Mouse (Mus musculus): ENCODE measurements around the gene Mid1.
"Not testable (repeated sequence)": the region's sequence is repeated elsewhere in the genome, so short reads cannot be mapped to it uniquely, and the experiment has no call there.

The Mid1 gene

GRCm38 (mm10) chrX:169999912-170000641, 315.1 kb downstream of the Mid1 start:
- not testable (repeated sequence) for DNase-seq (ENCODE audit: low spot score)

DNA sequence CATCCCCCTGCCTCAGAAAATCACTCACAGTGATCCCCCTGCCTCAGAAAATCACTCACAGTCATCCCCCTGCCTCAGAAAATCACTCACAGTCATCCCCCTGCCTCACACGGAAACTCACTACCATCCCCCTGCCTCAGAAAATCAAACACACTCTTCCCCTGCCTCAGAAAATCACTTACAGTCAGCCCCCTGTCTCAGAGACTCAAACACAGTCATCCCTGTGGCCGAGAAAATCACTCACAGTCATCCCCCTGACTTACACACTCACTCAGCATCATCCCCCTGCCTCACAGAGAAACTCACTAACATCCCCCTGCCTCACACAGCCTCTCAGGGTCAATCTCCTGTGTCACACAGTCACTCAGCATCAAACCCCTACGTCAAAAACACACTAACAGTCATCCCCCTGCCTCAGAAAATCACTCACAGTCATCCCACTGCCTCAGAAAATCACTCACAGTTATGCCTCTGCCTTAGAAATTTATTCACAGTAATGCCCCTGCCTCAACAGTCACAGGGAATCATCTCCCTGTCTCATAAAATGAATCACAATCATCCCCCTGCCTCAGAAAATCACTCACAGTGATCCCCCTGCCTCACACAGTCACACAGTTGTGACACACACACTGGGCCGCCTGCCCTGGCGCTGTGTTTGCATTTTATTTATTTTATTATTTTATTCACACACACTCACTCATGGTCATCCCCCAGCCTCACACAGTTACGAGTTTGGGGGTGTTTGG, 315.8 kb downstream of the Mid1 start:
- not testable (repeated sequence) for DNase-seq (ENCODE audit: low spot score)

GRCm38 (mm10) chrX:170001388-170001695, 316.3 kb downstream of the Mid1 start:
- not testable (repeated sequence) for DNase-seq (ENCODE audit: low spot score)

DNA sequence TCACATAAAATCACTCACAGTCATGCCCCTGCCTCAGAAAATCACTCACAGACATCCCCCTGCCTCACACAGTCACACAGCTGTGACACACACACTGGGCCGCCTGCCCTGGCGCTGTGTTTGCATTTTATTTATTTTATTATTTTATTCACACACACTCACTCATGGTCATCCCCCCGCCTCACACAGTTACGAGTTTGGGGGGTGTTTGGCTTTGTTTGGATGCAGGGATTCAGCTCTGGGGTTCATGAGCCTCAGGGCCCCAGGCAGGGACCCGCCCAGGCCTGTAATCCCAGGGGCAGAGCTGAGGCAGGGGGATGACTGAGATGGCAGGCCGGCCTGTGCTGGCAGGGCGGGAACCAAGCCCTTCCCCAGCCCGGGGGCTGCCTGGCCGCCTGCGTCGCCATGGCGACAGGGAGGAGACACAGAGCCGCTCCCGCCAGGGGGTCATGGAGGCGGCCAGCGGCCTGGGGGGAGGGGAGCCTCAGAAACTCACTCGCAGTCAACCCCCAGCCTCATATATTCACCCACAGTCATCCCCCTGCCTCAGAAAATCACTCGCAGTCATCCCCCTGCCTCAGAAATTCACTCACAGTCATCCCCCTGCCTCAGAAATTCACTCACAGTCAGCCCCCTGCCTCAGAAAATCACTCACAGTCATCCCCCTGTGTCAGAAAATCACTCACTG, 317.7 kb downstream of the Mid1 start:
- not testable (repeated sequence) for DNase-seq (ENCODE audit: low spot score)

DNA sequence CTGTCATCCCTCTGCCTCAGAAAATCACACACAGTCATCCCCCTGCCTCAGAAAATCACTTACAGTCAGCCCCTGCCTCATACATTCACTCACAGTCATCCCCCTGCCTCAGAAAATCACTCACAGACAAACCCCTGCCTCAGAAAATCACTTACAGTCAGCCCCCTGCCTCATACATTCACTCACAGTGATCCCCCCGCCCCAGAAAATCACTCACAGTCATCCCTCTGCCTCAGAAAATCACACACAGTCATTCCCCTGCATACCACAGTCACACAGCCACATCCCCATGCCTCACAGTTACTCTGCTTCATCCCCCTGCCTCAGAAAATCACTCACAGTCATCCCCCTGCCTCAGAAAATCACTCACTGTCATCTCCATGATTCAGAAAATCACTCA, 318.5 kb downstream of the Mid1 start:
- DNase-seq (ENCODE audit: low spot score): not testable (repeated sequence)

DNA sequence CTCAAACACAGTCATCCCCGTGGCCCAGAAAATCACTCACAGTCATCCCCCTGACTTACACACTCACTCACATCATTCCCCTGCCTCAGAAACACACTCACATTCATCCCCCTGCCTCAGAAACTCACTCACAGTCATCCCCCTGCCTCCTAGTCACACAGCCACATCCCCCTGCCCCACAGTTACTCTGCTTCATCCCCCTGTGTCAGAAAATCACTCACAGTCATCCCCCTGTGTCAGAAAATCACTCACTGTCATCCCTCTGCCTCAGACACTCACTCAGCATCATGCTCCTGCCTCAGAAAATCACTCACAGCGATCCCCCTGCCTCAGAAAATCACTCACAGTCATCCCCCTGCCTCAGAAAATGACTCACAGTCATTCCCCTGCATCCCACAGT, 319.2 kb downstream of the Mid1 start:
- peak; percentile 27 for DNase-seq (ENCODE audit: low spot score)

DNA sequence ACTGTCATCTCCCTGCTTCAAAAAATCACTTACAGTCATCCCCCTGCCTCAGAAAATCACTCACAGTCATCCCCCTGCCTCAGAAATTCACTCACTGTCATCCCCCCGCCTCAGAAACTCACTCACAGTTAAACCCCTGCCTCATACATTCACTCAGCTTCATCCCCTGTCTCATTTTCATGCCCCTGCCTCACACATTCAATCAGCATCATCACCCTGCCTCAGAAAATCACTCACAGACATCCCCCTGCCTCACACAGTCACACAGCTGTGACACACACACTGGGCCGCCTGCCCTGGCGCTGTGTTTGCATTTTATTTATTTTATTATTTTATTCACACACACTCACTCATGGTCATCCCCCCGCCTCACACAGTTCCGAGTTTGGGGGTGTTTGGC, 319.8 kb downstream of the Mid1 start:
- DNase-seq (ENCODE audit: low spot score): peak; percentile 21

DNA sequence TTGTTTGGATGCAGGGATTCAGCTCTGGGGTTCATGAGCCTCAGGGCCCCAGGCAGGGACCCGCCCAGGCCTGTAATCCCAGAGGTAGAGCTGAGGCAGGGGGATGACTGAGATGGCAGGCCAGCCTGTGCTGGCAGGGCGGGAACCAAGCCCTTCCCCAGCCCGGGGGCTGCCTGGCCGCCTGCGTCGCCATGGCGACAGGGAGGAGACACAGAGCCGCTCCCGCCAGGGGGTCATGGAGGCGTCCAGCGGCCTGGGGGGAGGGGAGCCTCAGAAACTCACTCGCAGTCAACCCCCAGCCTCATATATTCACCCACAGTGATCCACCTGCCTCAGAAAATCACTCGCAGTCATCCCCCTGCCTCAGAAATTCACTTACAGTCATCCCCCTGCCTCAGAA, 320.2 kb downstream of the Mid1 start:
- DNase-seq (ENCODE audit: low spot score): peak; percentile 41

GRCm38 (mm10) chrX:170005695-170006297, 320.8 kb downstream of the Mid1 start:
- not testable (repeated sequence) for DNase-seq (ENCODE audit: low spot score)

DNA sequence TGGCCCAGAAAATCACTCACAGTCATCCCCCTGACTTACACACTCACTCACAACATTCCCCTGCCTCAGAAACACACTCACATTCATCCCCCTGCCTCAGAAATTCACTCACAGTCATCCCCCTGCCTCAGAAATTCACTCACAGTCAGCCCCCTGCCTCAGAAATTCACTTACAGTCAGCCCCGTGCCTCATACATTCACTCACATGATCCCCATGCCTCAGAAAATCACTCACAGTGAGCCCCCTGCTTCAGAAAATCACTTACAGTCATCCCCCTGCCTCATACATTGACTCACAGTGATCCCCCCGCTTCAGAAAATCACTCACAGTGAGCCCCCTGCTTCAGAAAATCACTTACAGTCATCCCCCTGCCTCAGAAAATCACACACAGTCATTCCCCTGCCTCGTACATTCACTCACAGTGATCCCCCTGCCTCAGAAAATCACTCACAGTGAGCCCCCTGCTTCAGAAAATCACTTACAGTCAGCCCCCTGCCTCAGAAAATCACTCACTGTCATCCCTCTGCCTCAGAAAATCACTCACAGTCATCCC, 321.8 kb downstream of the Mid1 start:
- DNase-seq (ENCODE audit: low spot score): peak; percentile 13

DNA sequence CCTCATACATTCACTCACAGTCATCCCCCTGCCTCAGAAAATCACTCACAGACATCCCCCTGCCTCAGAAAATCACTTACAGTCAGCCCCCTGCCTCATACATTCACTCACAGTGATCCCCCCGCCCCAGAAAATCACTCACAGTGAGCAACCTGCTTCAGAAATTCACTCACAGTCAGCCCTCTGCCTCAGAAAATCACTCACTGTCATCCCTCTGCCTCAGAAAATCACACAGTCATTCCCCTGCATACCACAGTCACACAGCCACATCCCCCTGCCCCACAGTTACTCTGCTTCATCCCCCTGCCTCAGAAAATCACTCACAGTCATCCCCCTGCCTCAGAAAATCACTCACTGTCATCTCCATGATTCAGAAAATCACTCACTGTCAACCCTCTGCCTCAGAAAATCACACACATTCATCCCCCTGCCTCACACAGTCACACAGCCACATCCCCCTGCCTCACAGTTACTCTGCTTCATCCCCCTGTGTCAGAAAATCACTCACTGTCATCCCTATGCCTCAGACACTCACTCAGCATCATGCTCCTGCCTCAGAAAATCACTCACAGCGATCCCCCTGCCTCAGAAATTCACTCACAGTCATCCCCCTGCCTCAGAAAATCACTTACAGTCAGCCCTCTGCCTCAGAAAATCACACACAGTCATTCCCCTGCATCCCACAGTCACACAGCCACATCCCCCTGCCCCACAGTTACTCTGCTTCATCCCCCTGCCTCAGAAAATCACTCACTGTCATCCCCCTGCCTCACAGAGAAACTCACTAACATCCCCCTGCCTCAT, 322.6 kb downstream of the Mid1 start:
- peak; percentile 16 for DNase-seq (ENCODE audit: low spot score)

DNA sequence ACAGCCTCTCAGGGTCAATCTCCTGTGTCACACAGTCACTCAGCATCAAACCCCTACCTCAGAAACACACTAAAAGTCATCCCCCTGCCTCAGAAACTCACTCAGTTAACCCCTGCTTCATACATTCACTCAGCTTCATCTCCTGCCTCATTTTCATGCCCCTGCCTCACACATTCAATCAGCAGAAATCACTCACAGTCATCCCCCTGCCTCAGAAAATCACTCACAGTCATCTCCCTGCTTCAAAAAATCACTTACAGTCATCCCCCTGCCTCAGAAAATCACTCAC, 323.1 kb downstream of the Mid1 start:
- DNase-seq (ENCODE audit: low spot score): not testable (repeated sequence)

DNA sequence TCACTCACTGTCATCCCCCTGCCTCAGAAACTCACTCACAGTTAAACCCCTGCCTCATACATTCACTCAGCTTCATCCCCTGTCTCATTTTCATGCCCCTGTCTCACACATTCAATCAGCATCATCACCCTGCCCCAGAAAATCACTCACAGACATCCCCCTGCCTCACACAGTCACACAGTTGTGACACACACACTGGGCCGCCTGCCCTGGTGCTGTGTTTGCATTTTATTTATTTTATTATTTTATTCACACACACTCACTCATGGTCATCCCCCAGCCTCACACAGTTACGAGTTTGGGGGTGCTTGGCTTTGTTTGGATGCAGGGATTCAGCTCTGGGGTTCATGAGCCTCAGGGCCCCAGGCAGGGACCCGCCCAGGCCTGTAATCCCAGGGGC, 323.6 kb downstream of the Mid1 start:
- peak; percentile 52 for DNase-seq (ENCODE audit: low spot score)

DNA sequence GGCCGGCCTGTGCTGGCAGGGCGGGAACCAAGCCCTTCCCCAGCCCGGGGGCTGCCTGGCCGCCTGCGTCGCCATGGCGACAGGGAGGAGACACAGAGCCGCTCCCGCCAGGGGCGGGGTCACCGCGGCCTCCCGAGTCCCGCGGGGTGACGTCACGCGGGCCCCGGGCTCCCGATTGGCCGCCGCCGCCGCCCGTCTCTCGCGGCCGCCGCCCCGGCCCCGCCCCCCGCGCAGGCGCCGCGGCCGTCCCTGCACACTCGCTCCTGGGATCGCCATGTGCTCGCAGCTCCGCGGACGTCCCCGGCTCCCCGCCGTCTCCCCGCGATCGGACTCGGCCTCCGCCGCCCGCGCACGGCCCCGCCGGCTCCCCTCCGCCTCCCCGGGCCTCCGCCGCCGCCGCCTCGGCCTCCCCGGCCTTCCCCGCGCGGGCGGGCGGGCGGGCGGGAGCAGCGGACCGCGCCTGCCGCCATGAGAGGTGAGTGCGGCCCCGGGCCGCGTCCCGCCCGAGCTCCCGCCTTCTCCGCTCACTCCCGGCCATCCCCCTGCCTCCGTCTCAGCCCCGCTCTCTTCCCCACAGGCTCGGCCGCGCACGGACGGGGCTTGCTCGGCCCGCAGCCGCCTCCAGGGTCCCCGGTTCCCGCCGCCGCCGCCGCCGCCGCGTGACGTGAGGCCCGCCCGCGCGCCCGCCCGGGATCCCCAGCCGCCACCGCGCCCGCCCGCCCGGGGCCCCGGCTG, 324.2 kb downstream of the Mid1 start, which contains the start of gene Gm21887:
Gm21887 (plus strand) TSS at position 644 of the 735 bp plus-strand sequence.
- peak; percentile 98 for DNase-seq (ENCODE audit: low spot score)

GRCm38 (mm10) chrX:170009801-170010221, 324.8 kb downstream of the Mid1 start:
- DNase-seq (ENCODE audit: low spot score): peak; percentile 100

DNA sequence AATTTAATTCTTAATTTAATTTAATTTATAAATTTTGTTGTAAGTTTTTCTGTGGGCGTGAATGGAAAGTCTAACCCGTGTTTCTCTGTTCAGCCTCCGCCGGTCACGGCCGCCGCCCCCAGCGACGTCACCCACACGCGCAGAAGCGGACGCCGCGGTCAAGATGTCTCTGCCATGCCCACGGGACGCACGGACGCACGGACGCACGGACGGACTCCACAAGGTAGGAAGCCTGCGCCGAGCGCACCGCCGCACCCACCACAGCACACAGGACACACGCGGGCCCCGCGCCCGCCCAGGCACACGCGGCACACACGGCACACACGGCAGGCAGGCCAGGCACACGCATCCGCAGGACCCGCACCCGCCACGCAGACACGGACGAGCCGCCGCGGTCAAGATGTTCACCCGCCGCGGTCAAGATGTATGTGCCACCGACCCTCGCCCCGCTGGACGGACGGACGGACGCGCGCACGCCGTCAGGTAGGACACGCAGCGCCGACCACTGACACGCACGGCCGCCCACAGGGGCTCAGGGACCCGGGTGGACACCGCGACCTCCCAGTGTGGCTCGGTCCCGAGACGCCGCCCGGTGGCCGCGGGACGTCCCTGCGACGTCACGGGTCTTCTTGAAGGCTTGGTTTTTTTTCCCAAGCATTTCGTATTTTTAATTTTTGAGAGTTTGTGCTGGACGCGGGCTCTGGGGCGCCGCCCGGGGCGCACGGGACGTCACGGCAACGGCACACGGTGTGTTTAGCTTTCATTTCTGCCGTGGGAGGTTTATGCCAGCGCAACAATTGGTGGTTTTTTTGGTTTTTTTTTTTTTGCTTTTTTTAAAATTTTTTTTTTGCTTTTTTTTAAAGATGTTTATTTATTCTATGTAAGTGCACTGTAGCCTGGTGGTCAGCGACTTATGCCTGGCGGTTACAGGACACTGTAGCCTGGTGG, 325.9 kb downstream of the Mid1 start:
- DNase-seq (ENCODE audit: low spot score): peak; percentile 82

DNA sequence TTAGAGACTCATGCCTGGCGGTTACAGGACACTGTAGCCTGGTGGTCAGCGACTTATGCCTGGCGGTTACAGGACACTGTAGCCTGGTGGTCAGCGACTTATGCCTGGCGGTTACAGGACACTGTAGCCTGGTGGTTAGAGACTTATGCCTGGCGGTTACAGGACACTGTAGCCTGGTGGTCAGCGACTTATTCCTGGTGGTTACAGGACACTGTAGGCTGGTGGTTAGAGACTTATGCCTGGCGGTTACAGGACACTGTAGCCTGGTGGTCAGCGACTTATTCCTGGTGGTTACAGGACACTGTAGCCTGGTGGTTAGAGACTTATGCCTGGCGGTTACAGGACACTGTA, 326.5 kb downstream of the Mid1 start:
- DNase-seq (ENCODE audit: low spot score): not testable (repeated sequence)

GRCm38 (mm10) chrX:170013421-170013820, 328.4 kb downstream of the Mid1 start:
- DNase-seq (ENCODE audit: low spot score): not testable (repeated sequence)

GRCm38 (mm10) chrX:170014038-170014437, 329.0 kb downstream of the Mid1 start:
- DNase-seq (ENCODE audit: low spot score): not testable (repeated sequence)

- not testable (repeated sequence) for DNase-seq (ENCODE audit: low spot score)
These were observed 330.9 kb downstream of the Mid1 start for GRCm38 (mm10) chrX:170015883-170016282.
